Mouse (Mus musculus): ENCODE results near the gene D930007J09Rik. TPM values are rescaled to one million over a fixed set of nuclear protein-coding genes. Genes with fewer than 3 reads are reported as not detected.

The D930007J09Rik gene
- polyA plus RNA-seq (2014; fragmentation: Illumina TruSeq; extraction: RNeasy Lipid Tissue Mini Kit (QIAGEN cat#74804); ENCODE audit: insufficient read depth, low read depth, low replicate concordance), result not detected

GRCm38 (mm10) chr13:32802259-32803081, at the start of gene D930007J09Rik:
Gene D930007J09Rik (minus strand): TSS chr13:32802849.

GRCm38 (mm10) chr13:32850668-32851404, 48.2 kb upstream of the D930007J09Rik start, which contains the start of gene Serpinb1a:
Gene Serpinb1a (minus strand): TSS chr13:32851185.

GRCm38 (mm10) chr13:32801693-32802221, 892 bp downstream of the D930007J09Rik start, which contains the start of gene Wrnip1:
Gene Wrnip1 (plus strand): TSS chr13:32802038.

GRCm38 (mm10) chr13:32783816-32784215, 18.8 kb downstream of the D930007J09Rik start, which contains the start of gene Mylk4:
Gene Mylk4 (minus strand): TSS chr13:32783954.

Other genes starting within 250 kb of the D930007J09Rik start
- 1.3 TPM for gene Mylk4, start 18.9 kb downstream of the D930007J09Rik start, polyA plus RNA-seq (2014; fragmentation: Illumina TruSeq; extraction: RNeasy Lipid Tissue Mini Kit (QIAGEN cat#74804); ENCODE audit: insufficient read depth, low read depth, low replicate concordance)
- 19.9 TPM for gene Wrnip1, start 811 bp downstream of the D930007J09Rik start, polyA plus RNA-seq (2014; fragmentation: Illumina TruSeq; extraction: RNeasy Lipid Tissue Mini Kit (QIAGEN cat#74804); ENCODE audit: insufficient read depth, low read depth, low replicate concordance)
- 35.4 TPM for gene Serpinb1a, start 48.3 kb upstream of the D930007J09Rik start, polyA plus RNA-seq (2014; fragmentation: Illumina TruSeq; extraction: RNeasy Lipid Tissue Mini Kit (QIAGEN cat#74804); ENCODE audit: insufficient read depth, low read depth, low replicate concordance)
- 0.21 TPM for gene Serpinb1c, start 95.4 kb upstream of the D930007J09Rik start, polyA plus RNA-seq (2014; fragmentation: Illumina TruSeq; extraction: RNeasy Lipid Tissue Mini Kit (QIAGEN cat#74804); ENCODE audit: insufficient read depth, low read depth, low replicate concordance)
- 97.0 TPM for gene Serpinb6b, start 162.4 kb upstream of the D930007J09Rik start, polyA plus RNA-seq (2014; fragmentation: Illumina TruSeq; extraction: RNeasy Lipid Tissue Mini Kit (QIAGEN cat#74804); ENCODE audit: insufficient read depth, low read depth, low replicate concordance)
- 50.6 TPM for gene Serpinb9, start 200.4 kb upstream of the D930007J09Rik start, polyA plus RNA-seq (2014; fragmentation: Illumina TruSeq; extraction: RNeasy Lipid Tissue Mini Kit (QIAGEN cat#74804); ENCODE audit: insufficient read depth, low read depth, low replicate concordance)
- gene Serpinb9b, start 224.6 kb upstream of the D930007J09Rik start, polyA plus RNA-seq (2014; fragmentation: Illumina TruSeq; extraction: RNeasy Lipid Tissue Mini Kit (QIAGEN cat#74804); ENCODE audit: insufficient read depth, low read depth, low replicate concordance), result 0.71 TPM